Mouse (Mus musculus): Measurements from ENCODE around the gene Gcnt2.
A peak's percentile ranks its signal among the peaks of the same experiment; 100 is the strongest.
"Not testable (repeated sequence)": the region's sequence is repeated elsewhere in the genome, so short reads cannot be mapped to it uniquely, and the experiment has no call there.

Gcnt2 gene

DNA sequence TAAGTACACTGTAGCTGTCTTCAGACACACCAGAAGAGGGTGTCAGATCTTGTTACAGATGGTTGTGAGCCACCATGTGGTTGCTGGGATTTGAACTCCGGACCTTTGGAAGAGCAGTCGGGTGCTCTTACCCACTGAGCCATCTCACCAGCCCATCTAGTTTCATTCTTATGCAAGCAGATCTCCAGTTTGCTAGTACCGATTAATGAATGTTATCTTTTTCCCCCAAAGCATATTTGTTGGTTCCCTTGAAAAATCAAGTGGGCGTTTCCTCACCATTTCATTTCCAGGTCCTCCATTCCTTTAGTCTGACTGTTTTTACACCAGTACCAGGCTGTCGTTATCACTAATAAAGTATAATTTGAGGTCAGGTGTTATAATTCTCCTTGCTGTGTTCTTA lies 139.0 kb downstream of the Gcnt2 start:
- not testable (repeated sequence) for DNase-seq (ENCODE audit: low read depth, low spot score)

DNA sequence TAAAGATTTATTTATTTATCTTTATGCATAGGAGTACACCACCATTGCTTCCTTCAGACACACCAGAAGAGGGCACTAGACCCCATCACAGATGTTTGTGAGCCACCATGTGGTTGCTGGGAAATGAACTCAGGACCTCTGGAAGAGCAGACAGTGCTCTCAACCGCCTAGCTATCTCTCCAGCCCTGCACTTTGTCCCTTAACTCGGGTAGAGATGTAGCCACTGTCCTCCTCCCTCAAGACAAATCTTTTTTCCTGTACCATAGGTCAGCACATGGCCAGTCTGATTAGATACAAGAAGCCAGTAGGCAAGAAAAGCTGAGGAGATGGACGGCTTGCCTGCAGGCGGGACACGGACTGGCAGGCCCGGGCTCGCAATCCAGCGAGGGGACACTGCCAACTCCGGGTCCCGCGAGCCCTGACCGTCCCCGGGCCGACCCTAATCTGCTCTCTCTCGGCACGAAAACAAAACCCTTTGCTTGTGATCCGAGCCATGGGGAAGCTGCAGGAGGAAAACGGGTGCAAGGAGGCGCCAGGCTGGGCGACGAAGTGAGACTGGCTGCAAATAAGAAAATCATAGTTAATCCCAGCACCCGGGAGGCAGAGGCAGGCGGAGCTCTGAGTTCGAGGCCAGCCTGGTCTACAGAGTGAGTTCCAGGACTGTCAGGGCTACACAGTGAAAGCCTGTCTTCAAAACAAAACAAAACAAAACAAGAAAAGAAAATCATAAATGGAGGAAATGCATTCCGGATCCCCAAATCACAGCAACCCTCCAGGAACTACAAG lies 140.8 kb downstream of the Gcnt2 start:
- DNase-seq (ENCODE audit: low read depth, low spot score), result no peak

- peak; percentile 89 for DNase-seq (ENCODE audit: low read depth, low spot score)
Observed at GRCm38 (mm10) chr13:41000926-41001639, 141.5 kb downstream of the Gcnt2 start, which contains the start of gene Pak1ip1. Pak1ip1 (plus strand) TSS chr13:41001023.

- no peak for DNase-seq (ENCODE audit: low read depth, low spot score)
Observed at GRCm38 (mm10) chr13:41002001-41002400, 142.4 kb downstream of the Gcnt2 start.

DNA sequence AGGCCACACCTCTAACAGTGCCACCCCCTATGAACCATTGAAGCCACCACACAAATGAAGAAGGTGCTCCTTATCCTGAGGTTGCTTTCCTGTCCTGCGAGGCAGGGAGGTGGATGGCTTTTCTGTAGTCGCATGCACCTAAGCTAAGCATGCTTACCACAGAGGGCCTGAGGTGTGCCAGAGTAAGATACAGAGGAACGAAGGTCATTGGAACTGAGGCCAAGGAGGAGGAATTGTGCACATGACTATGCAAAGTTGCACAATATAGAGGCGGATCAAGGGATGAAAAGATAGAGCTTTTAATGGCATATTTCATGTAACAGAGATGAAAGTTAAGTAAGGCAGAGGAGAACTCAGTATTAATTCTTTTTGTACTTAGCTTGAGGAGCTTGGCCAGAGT lies 146.7 kb downstream of the Gcnt2 start:
- DNase-seq (ENCODE audit: low read depth, low spot score), result no peak

GRCm38 (mm10) chr13:41008271-41008670 lies 148.7 kb downstream of the Gcnt2 start:
- no peak for DNase-seq (ENCODE audit: low read depth, low spot score)

DNA sequence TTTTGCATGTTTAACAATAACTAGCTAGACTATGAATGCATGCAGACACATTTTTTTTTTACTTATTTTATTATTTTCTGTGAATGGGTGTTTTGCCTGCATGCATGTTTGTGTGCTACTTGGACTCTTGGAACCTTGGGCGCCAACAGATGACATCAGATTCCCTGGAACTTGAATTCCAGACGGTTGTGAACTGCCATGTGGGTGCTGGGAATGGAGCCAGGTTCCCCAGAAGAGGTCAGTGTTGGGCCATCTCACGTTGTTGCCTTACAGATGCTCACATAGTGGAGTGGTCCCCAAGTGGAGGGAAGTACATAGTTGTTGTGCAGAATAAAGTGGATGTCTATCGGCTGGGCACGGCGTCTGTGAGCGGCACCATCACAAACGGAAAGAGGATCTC lies 149.4 kb downstream of the Gcnt2 start:
- no peak for DNase-seq (ENCODE audit: low read depth, low spot score)
